Mouse (Mus musculus): Measurements from ENCODE around the gene Dusp22.

Dusp22 gene

GRCm38 (mm10) chr13:30659613-30660505, at the start of gene Dusp22:
Dusp22 (plus strand) TSS chr13:30659999.
- DNase-seq (ENCODE audit: low read depth, low spot score): peak; percentile 85

GRCm38 (mm10) chr13:30612079-30612794, 47.6 kb upstream of the Dusp22 start:
- DNase-seq (ENCODE audit: low read depth, low spot score): no peak

GRCm38 (mm10) chr13:30619684-30620083, 40.1 kb upstream of the Dusp22 start:
- no peak for DNase-seq (ENCODE audit: low read depth, low spot score)

- peak; percentile 6 for DNase-seq (ENCODE audit: low read depth, low spot score)
Observed at GRCm38 (mm10) chr13:30628195-30629048, 31.4 kb upstream of the Dusp22 start.

GRCm38 (mm10) chr13:30629794-30630410, 29.9 kb upstream of the Dusp22 start:
- DNase-seq (ENCODE audit: low read depth, low spot score): no peak

- DNase-seq (ENCODE audit: low read depth, low spot score): no peak
Observed at GRCm38 (mm10) chr13:30632998-30633397, 26.8 kb upstream of the Dusp22 start.

- DNase-seq (ENCODE audit: low read depth, low spot score): no peak
Observed at GRCm38 (mm10) chr13:30636453-30636852, 23.3 kb upstream of the Dusp22 start.

GRCm38 (mm10) chr13:30638378-30639115, 21.3 kb upstream of the Dusp22 start:
- no peak for DNase-seq (ENCODE audit: low read depth, low spot score)

GRCm38 (mm10) chr13:30642053-30642452, 17.7 kb upstream of the Dusp22 start:
- DNase-seq (ENCODE audit: low read depth, low spot score): no peak

- DNase-seq (ENCODE audit: low read depth, low spot score): no peak
Observed at GRCm38 (mm10) chr13:30648461-30648860, 11.3 kb upstream of the Dusp22 start.

- no peak for DNase-seq (ENCODE audit: low read depth, low spot score)
Observed at GRCm38 (mm10) chr13:30649197-30649596, 10.6 kb upstream of the Dusp22 start.

- DNase-seq (ENCODE audit: low read depth, low spot score): no peak
Observed at GRCm38 (mm10) chr13:30650684-30651083, 9.1 kb upstream of the Dusp22 start.

- DNase-seq (ENCODE audit: low read depth, low spot score): no peak
Observed at GRCm38 (mm10) chr13:30653051-30653450, 6.7 kb upstream of the Dusp22 start.

- no peak for DNase-seq (ENCODE audit: low read depth, low spot score)
Observed at GRCm38 (mm10) chr13:30654463-30654862, 5.3 kb upstream of the Dusp22 start.

- no peak for DNase-seq (ENCODE audit: low read depth, low spot score)
Observed at GRCm38 (mm10) chr13:30656909-30657308, 2.9 kb upstream of the Dusp22 start.

GRCm38 (mm10) chr13:30657779-30658178, 2.0 kb upstream of the Dusp22 start:
- no peak for DNase-seq (ENCODE audit: low read depth, low spot score)

- DNase-seq (ENCODE audit: low read depth, low spot score): no peak
Observed at GRCm38 (mm10) chr13:30658201-30658996, 1.4 kb upstream of the Dusp22 start.

- no peak for DNase-seq (ENCODE audit: low read depth, low spot score)
Observed at GRCm38 (mm10) chr13:30665261-30665660, 5.5 kb downstream of the Dusp22 start.

GRCm38 (mm10) chr13:30666537-30666936, 6.7 kb downstream of the Dusp22 start:
- DNase-seq (ENCODE audit: low read depth, low spot score): no peak

GRCm38 (mm10) chr13:30668301-30668700, 8.5 kb downstream of the Dusp22 start:
- no peak for DNase-seq (ENCODE audit: low read depth, low spot score)

Measured in mesoderm, embryonic 11.5 days (tissue).